Mouse (Mus musculus): ENCODE data around the gene Optc.

Optc gene

DNA sequence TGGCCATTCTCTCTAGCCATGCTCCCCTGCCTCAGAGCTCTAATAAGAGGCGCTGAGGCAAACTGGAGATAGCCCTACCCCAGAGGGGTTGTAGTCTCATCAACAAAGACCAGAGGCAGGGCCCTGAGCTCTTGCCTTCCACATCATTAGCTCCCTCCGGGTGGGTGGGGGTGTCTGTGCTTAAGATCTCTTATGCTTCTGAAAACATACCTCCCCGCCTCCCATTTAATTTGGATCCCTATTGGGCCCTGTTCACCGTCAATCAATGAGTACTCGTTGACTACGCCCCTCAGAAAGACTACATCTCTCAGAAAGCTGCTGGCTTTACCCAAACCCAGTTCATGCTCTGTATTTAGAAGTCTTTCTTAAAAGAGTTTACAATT lies 10.3 kb upstream of the Optc start:
- DNase-seq (ENCODE audit: low spot score in 2 of 2), result no peak

DNA sequence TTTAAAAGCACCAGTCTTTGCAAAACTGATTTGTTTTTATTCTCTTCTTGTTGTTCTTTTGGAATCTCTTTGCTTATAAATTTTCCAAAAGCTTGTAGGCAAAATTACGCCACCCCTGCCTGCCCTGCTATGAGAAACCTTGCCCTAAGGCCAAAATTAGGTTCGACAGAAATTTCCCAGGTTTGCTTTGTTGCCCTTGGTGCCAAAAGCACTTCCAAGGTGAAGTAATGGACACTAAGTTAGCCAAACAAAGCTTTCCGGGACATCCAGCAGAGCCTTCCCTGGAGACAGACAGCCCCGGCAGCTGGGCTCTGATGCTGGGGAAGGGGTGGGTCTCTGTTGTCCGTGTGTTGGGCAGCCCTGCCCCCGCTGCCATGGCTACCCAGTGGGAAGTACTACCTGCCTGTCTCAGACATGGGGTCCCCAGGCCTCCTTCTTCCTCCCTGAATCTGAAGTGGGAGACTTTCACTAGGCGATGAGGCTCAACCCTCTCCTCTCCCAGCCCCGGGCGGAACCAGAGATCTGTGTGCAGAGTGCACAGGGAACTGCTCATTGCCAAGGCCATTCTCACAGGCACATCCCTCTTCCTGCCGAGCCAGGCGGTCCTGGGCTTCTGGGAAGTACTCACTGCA lies 9.8 kb upstream of the Optc start:
- DNase-seq (ENCODE audit: low spot score in 2 of 2), result no peak

GRCm38 (mm10) chr1:133915723-133916355 lies 8.0 kb upstream of the Optc start:
- DNase-seq (ENCODE audit: low spot score in 2 of 2), result peak in 1 of 2 experiments; percentile 44

DNA sequence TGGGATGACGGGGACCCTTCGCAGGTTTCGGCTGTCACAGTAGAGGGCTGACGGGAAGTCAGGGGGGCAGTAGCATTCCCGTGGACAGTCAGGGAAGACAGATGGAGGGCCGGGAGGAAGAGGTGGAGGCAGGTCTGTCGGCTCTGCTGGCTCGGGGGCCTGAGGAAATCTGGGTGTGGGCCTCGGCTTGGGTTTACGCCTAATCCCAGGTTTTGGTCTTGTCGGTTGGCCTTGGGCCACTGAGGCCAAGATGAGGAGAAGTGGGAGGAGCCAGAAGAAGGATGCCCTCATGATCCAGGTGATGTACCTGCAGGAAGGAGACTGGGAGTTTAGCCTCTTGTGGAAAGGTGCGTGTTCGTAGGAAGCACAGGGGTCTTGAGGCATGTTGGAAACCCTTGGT lies 7.3 kb upstream of the Optc start:
- DNase-seq (ENCODE audit: low spot score in 2 of 2), result no peak

DNA sequence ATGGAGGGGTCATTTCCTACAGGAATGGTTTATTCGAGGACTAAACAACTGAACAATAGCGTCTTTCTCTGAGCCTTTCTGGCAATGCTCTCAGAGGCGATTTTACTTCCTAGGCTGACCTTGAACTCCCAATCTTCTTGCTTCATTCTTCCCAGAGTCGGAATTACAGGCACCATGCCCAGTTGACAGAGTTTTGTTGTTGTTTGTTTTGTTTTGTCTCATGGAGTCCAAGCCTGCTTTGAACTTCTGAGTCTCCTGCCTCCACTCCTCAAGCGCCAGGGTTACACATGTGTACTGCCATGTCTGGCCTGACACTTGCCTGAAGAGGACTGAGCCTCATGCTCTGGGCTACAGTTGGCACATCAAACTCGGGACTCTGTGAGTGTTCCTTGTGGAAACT lies 5.2 kb upstream of the Optc start:
- no peak for DNase-seq (ENCODE audit: low spot score in 2 of 2)

DNA sequence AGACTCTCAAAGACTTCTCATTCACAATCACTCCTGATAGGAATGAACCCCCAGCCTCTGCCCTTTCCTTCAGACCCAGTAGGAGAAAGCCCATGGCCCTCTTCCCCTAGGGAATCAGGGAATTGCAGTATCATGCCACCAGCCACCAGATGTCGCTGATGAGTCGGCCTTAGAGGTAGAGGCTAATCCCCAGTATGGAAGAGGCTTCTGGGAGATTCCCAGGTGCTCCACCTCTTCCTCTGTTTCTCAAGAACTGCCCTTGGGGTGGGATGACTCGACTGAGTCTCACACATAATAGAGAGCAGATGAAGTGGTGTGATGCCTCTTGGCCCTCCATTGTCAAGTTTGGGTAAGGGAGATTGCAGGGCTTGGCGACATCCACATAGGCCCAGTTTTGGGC lies 3.7 kb upstream of the Optc start:
- peak in 1 of 2 experiments; percentile 62 for DNase-seq (ENCODE audit: low spot score in 2 of 2)

DNA sequence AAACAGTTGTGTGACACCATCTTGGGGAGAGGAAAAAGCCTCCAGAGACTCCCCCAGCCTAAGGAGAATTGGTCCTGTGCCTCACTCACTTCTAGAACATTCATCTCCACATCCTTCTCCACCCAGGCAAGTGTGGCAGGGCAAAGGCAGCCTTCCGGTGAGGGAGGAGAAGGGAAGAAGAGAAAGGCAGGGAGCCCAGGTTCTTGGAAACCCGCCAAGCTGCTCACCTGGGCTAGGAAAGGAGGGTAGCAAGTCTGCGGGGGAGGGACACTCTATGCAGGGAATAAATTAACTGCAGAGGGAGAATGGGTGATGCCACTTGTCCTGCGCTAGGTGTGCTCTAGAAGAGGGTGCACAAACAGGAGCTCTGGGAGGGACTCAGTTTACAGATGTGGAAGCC lies 3.2 kb upstream of the Optc start:
- DNase-seq (ENCODE audit: low spot score in 2 of 2), result no peak

DNA sequence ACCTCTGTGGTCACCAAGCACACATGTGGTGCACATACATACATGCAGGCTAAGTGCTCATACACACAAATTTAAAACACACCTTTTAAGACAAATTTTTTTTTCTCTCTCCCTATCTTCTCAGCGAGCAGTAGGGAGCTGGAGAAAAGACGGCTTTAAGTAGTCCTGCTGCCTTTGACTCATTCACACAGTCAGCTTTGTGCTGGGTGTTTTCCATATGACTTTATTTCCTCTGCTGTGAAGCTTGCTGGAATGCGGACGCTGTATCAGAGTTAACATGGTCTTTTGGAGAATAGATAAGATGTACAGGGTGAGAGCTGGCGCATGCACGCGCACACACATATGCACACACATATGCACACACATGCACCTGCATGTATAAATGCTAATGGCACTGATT lies 2.3 kb upstream of the Optc start:
- DNase-seq (ENCODE audit: low spot score in 2 of 2), result no peak

- DNase-seq (ENCODE audit: low spot score in 2 of 2), result peak in 1 of 2 experiments; percentile 44
Observed at GRCm38 (mm10) chr1:133908659-133909575, 1.1 kb upstream of the Optc start.

- DNase-seq (ENCODE audit: low spot score in 2 of 2), result no peak
Observed at GRCm38 (mm10) chr1:133906420-133906819, 1.4 kb downstream of the Optc start.

DNA sequence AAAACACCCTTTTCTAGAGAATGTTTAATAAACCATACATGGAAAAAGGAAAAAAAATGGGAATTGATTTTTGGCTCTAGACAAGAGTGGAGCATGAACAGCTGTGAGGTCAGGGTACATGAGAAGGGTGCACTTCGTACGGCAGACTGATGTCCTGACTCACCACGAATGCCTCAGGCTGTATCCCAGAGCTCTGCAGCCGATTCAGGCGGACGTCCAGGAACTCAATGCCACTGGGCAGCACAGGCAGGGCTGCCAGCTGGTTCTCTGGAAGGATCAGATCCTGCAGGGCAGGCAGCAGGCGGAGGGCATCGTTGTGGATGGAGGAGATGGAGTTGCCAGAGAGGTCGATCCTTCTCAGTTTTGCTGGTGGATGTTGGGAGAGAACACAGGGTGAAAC lies 7.0 kb downstream of the Optc start:
- DNase-seq (ENCODE audit: low spot score in 2 of 2), result peak in 1 of 2 experiments; percentile 52

DNA sequence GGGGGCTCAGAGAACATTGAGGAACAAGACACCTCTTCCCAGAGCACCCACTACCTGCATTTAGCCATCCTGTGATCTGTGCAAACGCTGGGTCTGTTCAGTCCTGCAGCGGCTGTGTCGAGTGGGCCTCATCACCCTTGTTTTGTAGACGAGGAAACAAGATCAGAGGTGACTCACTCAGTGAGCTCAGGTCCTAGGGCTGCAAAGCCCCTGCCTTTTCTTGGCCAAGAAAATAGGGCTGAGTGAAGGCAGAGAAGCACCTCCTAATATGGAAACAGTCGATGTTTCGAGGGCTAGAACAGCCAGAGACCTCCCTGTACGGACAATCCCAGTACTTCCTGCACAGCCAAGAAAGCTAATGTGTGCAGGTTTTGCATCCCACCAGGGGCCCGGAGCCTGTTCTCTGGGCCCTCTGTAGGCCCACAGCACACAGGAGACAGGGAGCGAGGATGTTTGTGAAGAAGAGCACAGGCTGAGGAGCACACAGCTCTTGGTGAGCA lies 8.7 kb downstream of the Optc start:
- DNase-seq (ENCODE audit: low spot score in 2 of 2), result no peak

DNA sequence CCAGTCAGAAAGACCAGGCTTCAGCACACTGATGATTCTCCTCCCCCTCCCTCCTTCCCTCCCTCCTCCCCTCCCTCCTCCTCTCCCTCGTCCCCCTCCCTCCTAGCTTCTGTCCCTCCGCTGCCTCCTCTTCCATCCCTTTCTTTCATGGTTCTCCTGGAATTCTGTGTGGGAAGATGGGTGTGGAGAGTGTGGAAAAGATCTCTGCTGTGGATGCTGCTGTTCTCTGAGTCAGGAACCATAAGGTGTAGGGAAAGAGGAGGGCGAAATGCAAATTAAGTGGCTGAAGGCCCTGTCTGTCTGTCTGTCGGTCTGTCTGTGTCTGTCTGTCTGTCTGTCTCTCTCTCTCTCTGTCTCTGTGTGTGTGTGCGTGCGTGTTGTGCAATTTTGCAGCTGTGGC lies 10.5 kb downstream of the Optc start:
- DNase-seq (ENCODE audit: low spot score in 2 of 2), result no peak

DNA sequence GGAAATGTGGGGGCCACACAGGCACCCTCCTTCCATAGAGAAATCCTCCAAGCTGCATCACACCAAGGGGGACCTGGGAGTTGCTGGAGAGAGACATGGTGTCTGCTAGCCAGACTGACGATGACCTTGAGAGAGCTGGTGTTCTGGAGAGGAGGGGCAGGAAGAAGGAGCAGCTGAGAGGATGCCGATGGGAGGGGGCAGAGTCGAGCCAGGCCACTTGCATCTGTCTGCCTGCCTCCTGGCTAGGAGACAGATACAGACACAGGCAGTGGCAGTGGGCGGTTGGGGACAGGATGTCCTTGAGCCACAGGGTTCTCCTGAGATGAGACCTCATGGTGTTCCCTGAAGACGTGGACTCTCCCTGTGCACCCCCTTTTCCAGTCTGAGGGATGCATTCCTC lies 16.3 kb downstream of the Optc start:
- DNase-seq (ENCODE audit: low spot score in 2 of 2), result no peak

DNA sequence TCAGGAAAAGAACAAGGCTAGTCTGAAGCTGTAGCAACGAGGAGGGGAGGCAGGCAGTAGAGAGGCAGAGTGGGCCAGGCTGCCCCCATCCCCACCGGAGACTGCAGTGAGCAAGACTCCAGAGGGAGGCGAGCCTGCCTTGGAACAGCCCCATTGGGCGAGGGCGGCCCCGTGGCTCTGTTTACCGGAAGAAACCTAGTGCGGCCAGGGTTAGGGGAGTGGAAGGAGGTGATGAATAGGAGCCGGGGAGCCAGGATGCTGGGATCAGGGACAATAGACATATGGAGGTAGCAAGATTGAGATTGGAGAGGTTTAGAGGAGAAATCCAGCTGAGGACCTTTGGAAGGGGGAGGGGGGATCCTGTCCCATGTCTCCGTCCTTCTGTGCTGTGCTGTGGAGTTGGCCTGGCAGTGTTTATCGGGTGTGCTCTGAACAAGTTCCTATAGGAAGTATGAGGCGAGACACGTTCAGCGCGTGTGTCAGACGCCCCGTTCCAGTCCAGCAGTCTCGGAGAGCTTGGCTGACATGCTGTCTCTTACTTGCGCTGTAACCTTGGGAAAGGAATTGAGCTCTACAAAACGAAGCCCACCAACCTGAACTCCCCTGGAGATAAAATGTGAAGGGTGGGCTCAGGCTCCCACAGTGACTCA lies 17.7 kb downstream of the Optc start:
- DNase-seq (ENCODE audit: low spot score in 2 of 2), result no peak

- DNase-seq (ENCODE audit: low spot score in 2 of 2), result no peak
Observed at GRCm38 (mm10) chr1:133887538-133888250, 20.1 kb downstream of the Optc start.

DNA sequence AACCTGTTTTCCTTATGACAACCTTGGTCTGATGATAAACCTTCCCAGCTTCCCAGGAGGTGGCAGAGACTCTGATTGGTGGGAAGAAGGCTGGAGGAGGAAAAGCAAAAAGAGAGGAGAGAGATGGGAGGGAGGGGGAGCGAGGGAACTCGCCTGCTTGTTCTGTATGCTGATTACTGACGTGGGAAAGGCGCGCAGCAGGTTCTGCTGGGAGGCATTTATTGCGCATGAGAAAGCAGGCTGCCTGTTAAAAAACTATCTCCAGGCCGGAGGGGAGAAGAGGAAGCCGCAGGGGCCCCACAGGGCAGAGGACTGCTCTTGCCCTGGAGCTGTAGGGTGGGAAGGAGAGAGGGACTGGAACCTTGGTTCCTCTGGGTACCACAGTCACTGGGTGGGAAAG lies 20.8 kb downstream of the Optc start:
- DNase-seq (ENCODE audit: low spot score in 2 of 2), result peak in 1 of 2 experiments; percentile 49

GRCm38 (mm10) chr1:133886431-133886830 lies 21.4 kb downstream of the Optc start:
- DNase-seq (ENCODE audit: low spot score in 2 of 2), result no peak

DNA sequence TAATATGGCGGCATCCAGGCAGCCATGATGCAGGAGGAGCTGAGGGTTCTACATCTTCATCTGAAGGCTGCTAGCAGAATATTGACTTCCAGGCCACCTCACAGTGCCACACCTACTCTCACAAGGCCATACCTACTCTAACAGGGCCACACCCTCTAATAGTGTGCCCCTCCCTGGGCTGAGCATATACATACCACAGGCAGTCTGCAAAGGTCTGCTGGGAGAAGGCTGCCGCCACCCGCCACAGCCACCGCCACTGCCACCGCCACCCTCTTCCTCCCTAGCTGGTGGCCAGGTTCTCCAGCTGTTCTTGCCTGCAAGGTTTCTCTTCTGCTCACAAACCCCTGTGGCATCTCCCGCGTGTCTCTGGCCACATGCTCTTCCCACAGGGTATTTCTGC lies 22.0 kb downstream of the Optc start:
- DNase-seq (ENCODE audit: low spot score in 2 of 2), result no peak

- DNase-seq (ENCODE audit: low spot score in 2 of 2), result no peak
Observed at GRCm38 (mm10) chr1:133884746-133885145, 23.1 kb downstream of the Optc start.

GRCm38 (mm10) chr1:133884090-133884489 lies 23.7 kb downstream of the Optc start:
- no peak for DNase-seq (ENCODE audit: low spot score in 2 of 2)

All from cerebellum, postnatal 4 days (tissue).